Mouse (Mus musculus) gastrocnemius, postnatal 36 days (tissue): ENCODE data around the gene Gxylt1. TPM values are rescaled to one million over a fixed set of nuclear protein-coding genes. Genes with fewer than 3 reads are reported as not detected.
A peak's percentile ranks its signal among the peaks of the same experiment; 100 is the strongest.
"Not testable (repeated sequence)": the region's sequence is repeated elsewhere in the genome, so short reads cannot be mapped to it uniquely, and the experiment has no call there.

ENCODE experiments used
- DNase-seq, 2 experiments: peaks; one replicate each; pipeline ENCODE4 v3.0.0; 2022
- intact Hi-C: fragments of 180-260 bp; cut with DNase I; formaldehyde crosslinking; loops from one replicate; pipeline ENCODE4 v1.15.1; 2025
- total RNA-seq, 2 experiments: library from RNA; stranded (reverse); gene quantifications; 2 replicates each; pipeline ENCODE4 v1.2.3; 2021

The Gxylt1 gene
- total RNA-seq, 2 experiments from 2014 or later = 4.9 to 6.0 TPM

GRCm38 (mm10) chr15:93265728-93266127 is 9.3 kb downstream of the Gxylt1 start:
- intact Hi-C loops = loop anchor here (2.0 to 10.0 kb wide), 3 partner anchors 173 to 949 kb away; no protein-coding TSS in a partner anchor
- DNase-seq = peak in 1 of 2 experiments; percentile 37

GRCm38 (mm10) chr15:93265231-93265630 is 9.7 kb downstream of the Gxylt1 start:
- no peak for DNase-seq
- intact Hi-C loops = loop anchor here (2.0 to 10.0 kb wide), 3 partner anchors 174 to 950 kb away; no protein-coding TSS in a partner anchor

GRCm38 (mm10) chr15:93264221-93264620 is 10.8 kb downstream of the Gxylt1 start:
- intact Hi-C loops = loop anchor here (2.0 to 10.0 kb wide), 2 partner anchors 175 to 951 kb away; no protein-coding TSS in a partner anchor
- no peak for DNase-seq

DNA sequence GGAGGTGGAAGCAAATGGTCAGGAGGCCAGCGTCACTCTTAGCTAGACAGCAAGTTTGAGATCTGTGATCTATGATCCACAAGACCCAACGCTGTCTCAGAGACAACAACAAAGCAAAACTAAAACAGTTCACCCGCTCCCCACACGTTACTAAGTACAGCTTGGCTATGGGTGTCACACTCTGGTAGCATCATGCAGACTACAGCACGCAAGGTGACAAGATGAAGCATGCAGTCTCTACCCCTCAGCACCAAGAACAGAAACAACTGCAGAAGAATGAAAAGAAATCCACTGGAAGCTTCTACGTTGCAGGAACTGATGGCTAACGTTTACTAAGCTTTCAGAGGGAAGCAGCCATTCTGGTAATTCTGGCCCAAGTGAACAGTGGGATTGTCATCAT is 11.4 kb downstream of the Gxylt1 start:
- intact Hi-C loops = loop anchor here (10.0 kb wide), 1 partner anchor 951 kb away; no protein-coding TSS in a partner anchor
- no peak for DNase-seq

DNA sequence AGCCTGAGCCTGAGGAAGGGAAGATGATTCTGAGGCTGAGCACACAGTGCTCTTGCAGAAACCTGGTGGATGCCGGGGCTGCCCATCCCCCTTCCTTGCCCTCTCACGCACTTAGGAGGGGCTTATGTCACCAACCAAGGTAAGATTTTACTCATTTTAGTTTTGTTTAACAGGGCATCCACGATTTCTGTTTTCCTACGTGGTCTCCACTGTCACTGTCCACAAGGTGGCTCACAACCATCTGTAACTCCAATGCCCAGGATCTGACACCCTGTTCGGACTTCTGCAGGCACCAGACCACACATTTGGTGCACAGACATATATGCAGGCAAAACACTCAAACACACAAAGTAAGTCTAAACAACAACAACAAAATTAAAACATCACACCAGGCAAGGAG is 12.2 kb downstream of the Gxylt1 start:
- DNase-seq = no peak
- intact Hi-C loops = loop anchor here (10.0 kb wide), 1 partner anchor 952 kb away; no protein-coding TSS in a partner anchor

DNA sequence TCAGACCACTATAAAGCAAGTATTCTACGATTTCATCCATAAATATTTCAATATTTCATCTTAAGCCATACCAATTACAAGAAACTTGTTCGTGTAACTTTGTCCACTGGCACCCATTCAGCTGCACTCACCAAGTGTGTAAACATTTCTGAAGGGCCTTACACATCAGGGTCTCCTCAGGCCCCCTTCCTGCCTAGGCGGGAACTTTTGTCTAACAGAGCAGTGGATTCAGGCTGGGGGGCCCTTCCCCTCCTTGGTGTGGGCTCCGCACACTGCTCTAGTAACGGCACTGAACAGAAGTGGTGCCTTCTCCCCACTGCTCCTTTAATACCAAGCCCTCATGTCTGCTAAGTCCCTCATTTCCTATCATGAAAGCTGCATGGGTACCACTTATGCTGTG is 12.7 kb downstream of the Gxylt1 start:
- no peak for DNase-seq
- intact Hi-C loops = loop anchor here (10.0 kb wide), 1 partner anchor 953 kb away; no protein-coding TSS in a partner anchor

DNA sequence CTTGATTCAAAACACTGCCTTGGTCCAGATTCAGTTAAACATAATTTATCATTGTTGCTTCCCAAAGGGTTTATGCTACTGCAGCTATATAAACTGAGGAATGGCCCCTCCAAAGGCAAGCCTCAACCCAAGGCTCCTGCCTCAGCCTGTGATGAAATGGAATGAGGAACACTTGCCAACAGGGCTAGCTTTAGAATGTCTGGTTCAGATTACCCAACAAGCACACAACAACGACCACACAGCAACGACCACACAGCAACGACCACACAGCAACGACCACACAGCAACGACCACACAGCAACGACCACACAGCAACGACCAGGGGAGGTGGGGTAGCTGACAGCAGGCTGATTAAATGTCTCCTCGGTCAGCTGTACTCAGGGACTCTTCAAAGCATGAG is 15.0 kb downstream of the Gxylt1 start:
- DNase-seq = no peak
- intact Hi-C loops = loop anchor here (10.0 kb wide), 1 partner anchor 955 kb away; no protein-coding TSS in a partner anchor

DNA sequence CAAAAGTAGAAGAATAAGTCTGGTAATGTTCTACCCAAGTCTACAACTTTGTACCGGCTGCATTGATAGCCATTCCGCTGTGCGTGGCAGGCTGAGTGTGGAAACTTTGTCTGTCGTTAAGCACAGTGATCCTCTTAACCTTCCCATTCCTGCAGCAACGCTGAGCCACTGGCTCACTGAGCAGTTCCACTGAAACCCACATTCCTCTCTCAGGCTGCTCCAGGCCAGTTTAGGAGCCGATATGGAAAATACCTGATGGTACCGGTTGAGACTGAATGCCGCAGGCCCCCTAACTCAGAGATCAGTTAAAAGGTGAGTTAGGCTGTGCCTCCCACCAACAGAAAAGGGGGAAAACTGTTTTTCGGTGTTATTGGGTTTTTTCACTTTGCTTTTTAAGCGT is 19.7 kb downstream of the Gxylt1 start:
- intact Hi-C loops = no loop called here
- no peak for DNase-seq

DNA sequence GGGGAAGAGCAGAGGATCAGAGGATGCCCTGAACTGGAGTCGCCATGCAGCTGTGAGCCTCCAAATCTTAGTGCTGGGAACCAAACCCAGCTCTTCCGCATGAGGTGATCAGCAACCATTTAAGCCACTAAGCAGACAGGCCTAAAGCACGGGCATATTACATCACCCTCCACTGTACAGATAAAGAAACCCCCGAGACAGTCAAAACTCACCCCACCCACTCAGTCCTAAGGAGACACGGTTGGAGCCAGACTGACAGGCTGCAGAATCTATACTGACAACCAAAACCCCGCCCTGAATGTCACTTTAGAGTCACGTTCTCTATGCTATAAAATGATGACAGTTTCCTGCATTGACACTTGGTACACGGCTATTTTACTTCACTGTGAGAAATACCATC is 21.8 kb downstream of the Gxylt1 start:
- intact Hi-C loops = no loop called here
- no peak for DNase-seq

DNA sequence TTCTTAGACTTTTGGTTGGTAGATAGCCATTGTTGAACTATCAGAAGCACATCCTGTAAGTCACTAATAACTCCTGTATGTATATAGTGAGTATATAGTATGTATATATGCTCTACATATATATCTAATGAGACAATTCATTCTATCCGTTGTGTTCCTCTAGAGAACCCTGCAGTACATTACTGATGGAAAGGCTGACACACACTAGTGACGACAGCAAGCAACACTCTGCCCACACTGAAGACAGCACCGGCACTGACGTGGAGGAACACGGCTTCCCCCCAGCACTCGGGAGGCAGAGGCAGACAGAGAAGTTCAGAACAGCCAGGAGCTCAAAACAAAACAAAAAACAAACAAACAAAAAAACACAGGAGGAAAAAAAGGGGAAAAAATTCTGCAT is 22.6 kb downstream of the Gxylt1 start:
- intact Hi-C loops = no loop called here

DNA sequence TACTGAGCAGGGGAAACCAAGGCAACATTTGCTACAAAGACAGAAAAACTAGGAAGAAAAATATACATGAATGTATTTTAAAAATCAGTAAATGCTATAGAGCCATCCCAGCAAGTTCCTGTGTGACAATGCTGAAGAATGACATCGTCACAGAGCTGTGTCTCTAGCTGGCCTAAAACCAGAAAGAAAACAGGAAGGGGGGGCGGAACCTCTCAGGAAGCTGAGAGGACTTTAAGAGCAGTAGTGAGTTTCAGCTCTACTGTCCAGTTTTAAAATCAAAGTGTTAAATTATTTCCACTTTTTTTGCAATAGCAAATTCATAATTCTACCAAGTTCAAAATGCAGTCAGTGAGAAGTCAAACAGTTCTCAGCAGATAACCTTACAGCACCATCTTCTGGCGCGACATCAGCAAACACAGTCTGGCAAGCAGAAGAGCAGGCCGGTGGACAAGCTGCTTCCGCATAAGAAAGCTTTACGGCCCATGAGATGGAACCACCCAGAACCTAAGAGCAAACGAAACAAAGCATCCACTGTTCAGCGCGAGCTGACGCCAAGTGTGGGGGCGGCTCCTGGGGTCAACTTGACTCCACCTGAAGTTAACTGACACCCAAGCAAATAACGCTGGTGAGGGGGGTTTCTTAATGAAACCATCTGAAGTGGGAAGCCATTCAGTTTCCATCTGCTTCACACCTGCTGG is 23.3 kb downstream of the Gxylt1 start:
- intact Hi-C loops = no loop called here
- no peak for DNase-seq

More for the DNA sequence above, 22.6 kb downstream of the Gxylt1 start:
- no peak for DNase-seq

DNA sequence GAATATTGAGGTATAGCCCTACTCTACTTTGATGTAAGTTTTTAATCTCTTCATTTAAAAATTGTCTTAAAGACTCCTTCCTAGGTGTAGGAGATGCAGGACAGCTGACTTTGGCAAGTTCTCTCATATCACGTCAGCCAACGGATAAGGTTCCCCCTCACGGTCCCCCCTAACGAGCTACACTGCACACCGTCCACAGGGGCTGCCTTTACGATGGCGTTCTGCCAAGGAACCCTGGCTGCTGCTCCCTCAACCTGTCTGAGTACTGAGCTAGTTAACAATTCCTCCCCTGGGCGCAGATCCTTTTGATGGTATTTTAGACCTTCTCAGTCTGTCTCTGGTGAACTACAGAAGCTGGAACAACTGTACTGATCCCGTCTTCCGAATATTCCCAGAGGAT is 31.8 kb downstream of the Gxylt1 start:
- DNase-seq = no peak
- intact Hi-C loops = no loop called here

- intact Hi-C loops, DNase-seq: not testable (repeated sequence)
These were observed 38.5 kb downstream of the Gxylt1 start for GRCm38 (mm10) chr15:93236456-93236855.

GRCm38 (mm10) chr15:93229028-93229427 is 46.0 kb downstream of the Gxylt1 start:
- intact Hi-C loops = no loop called here
- DNase-seq = no peak

GRCm38 (mm10) chr15:93228375-93228774 is 46.6 kb downstream of the Gxylt1 start:
- no peak for DNase-seq
- intact Hi-C loops = no loop called here

DNA sequence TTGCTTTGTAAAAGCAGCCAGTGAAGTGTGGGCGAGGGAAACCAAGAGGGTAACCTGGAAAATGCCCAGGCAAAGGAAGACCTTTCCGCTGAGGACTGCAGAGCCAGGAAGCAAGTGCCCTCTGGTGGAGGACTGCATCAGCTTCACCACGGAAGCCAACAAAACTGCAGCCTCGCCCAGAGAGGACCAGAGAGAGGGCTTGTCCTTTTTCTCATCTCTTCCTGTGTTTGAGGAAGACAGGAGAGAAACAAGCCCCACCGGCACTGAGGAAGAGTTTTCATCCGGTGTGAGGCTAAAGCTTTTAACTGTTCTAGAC is 47.3 kb downstream of the Gxylt1 start:
- intact Hi-C loops = no loop called here
- no peak for DNase-seq

- intact Hi-C loops = no loop called here
- no peak for DNase-seq
These were observed 47.8 kb downstream of the Gxylt1 start for GRCm38 (mm10) chr15:93226930-93227763.

DNA sequence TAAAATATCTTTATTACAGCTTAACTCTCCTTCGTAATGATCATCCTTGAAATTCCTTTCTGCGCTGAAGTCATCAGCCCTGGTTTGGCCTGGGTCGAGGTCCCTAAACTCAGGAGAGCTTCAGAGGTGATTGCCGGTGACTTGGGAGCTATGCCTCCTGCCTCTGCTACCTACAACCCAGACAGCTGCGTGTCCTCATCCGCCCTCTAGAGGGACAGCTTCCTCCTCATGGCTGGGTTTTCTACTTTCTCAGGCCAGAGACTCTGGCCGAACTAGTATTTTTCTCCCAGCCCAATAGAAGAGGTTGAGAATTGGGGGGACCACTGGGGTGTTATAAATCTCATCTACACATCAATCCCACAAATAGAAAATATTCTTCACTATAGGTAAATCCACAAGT is 52.5 kb downstream of the Gxylt1 start:
- intact Hi-C loops = no loop called here
- DNase-seq = no peak

DNA sequence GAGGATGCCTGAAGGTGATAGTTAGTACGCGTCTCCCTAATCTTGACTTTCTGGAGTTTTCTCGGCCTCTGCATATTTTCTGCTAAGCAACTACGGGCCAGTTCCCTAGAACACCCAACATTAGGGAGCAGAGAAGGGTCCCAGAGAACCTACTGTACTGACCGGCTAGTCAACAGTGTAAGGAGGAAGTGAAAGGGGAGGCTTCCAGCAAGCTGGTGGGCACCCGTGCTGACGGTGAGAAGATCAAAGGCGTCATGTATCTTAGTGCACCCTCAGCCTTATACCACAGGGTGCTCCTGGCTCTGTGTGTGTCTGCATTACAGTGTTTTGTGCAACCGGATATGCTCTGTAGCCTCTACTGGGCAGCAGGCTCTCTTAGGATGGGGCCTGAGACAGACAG is 62.4 kb downstream of the Gxylt1 start:
- intact Hi-C loops = loop anchor here (10.0 kb wide), 1 partner anchor 688 kb away; no protein-coding TSS in a partner anchor
- no peak for DNase-seq

DNA sequence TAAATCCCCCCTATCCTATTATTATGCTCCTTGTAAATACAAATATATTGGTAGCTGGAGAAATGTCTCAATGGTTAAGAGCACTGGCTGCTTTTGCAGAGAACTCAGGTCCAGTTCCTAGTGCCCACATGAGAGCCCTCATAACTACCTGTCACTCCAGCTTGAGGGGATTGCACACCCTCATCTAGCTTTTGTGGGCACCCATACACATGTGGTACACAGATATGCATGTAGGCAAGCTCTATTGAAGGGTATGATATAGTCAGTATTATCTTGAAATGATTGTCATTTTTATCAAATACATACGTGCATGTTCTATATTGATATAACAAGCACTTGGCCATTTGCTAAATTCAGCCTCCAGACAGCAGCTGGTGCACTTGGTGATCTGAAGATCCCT is 70.1 kb downstream of the Gxylt1 start:
- DNase-seq = no peak
- intact Hi-C loops = no loop called here

- intact Hi-C loops = no loop called here
- no peak for DNase-seq
These were observed 73.0 kb downstream of the Gxylt1 start for GRCm38 (mm10) chr15:93201956-93202355.
